ENCODE assay signal across 28 mouse cellular contexts in genomic region chr5:112815051-112815450, GRCm38 (mm10).
DNase-seq lines count a peak whose midpoint lies in the region; ATAC-seq and TF ChIP-seq lines count a peak whose summit lies in the region.
"Had no signal": no experiment of that assay in that cellular context is flagged by ENCODE, and none has a peak within 500 bp of the region (broad histone marks: within the 10 kb centered on the region; RNA-seq: fewer than 3 reads in every experiment).

No protein-coding gene starts in this region.

- intact Hi-C loops in gastrocnemius, adult 2 months (cut with DNase I), result no loop called here

- no peaks in the 10 kb centered on the region for H3K27me3 ChIP-seq in heart, embryonic 15.5 days
- no peaks in the 10 kb centered on the region; the same call in 1 of the 2 replicates for H3K27me3 ChIP-seq in heart, embryonic 11.5 days (ENCODE audit: control insufficient read depth, insufficient read depth, low read length)
- H3K27me3 ChIP-seq in midbrain, embryonic 15.5 days (replicated peaks), result peaks cover 5% of the 10 kb centered on the region; the same call in 1 of the 2 replicates
- no peaks in the 10 kb centered on the region for H3K27me3 ChIP-seq in midbrain, embryonic 10.5 days (ENCODE audit: low read depth, poor library complexity, severe bottlenecking)
- no peaks in the 10 kb centered on the region for H3K27me3 ChIP-seq in cerebellum, adult 2 months (ENCODE audit: control insufficient read depth, insufficient read depth, low read length)
- H3K27me3 ChIP-seq: CH12.LX; limb, embryonic 12.5 days; liver, embryonic 15.5 days; lung, embryonic 15.5 days had no signal

- H3K9ac ChIP-seq in heart, embryonic 15.5 days, result no peak overlapping the region
- H3K9ac ChIP-seq in heart, embryonic 11.5 days (ENCODE audit: low read depth, low read length), result no peak overlapping the region
- H3K9ac ChIP-seq in midbrain, embryonic 15.5 days, result no peak overlapping the region
- H3K9ac ChIP-seq: limb, embryonic 12.5 days; liver, embryonic 15.5 days; lung, embryonic 15.5 days had no signal

- DNase-seq in gastrocnemius, adult 2 months, result peak; percentile 53
- no peak for DNase-seq in gastrocnemius, adult 8-10 months (ENCODE audit: low spot score in 2 of 2)
- no peak for DNase-seq in midbrain, embryonic 10.5 days (ENCODE audit: low spot score)
- peak; percentile 66 for DNase-seq in heart, postnatal 4 days
- no peak for DNase-seq in cerebellum, adult 2 months
- DNase-seq: adrenal gland, adult 2 months; adrenal gland, postnatal 36 days; cerebellum, adult 8-10 months; cerebellum, postnatal 36 days; gastrocnemius, postnatal 36 days; kidney, adult 9 months; kidney, postnatal 10 days; layer of hippocampus, adult 9-11 months; right cerebral cortex, adult 18-20 months; thymus, adult 18-20 months; thymus, postnatal 25 days had no signal

- no peak for TF ChIP-seq POLR2A in cerebellum, adult 2 months (IDR thresholded peaks at IDR 0.05; ENCODE audit: borderline replicate concordance, insufficient read depth, low read length)

- 62% methylated on average over 7 of the region's 7 CpGs for WGBS in heart, embryonic 15.5 days
- 71% methylated on average over 7 of the region's 7 CpGs for WGBS in heart, embryonic 11.5 days (ENCODE audit: insufficient replicate concordance)
- 72% methylated on average over 7 of the region's 7 CpGs for WGBS in midbrain, embryonic 15.5 days
- WGBS in midbrain, embryonic 10.5 days, result 90% methylated on average over 7 of the region's 7 CpGs
- 59% methylated on average over 7 of the region's 7 CpGs for WGBS in cerebellum, adult 2 months

- ATAC-seq in heart, embryonic 15.5 days (replicated peaks; ENCODE audit: insufficient number of reproducible peaks, insufficient read depth, low FRiP score, low read depth), result no peak
- ATAC-seq in heart, embryonic 11.5 days (replicated peaks; ENCODE audit: insufficient number of reproducible peaks, low FRiP score, low TSS enrichment), result no peak
- no peak for ATAC-seq in midbrain, embryonic 15.5 days (replicated peaks)
- ATAC-seq: activated CD4-positive, CD25-positive, alpha-beta regulatory T cell, adult 4 months; forebrain, embryonic 14.5 days; intestine, postnatal 0 days had no signal

- H3K4me3 ChIP-seq in gastrocnemius, adult 2 months, result no peak overlapping the region
- H3K4me3 ChIP-seq in heart, embryonic 15.5 days, result no peak overlapping the region
- no peak overlapping the region for H3K4me3 ChIP-seq in heart, embryonic 11.5 days (ENCODE audit: low read depth, low read length)
- no peak overlapping the region for H3K4me3 ChIP-seq in midbrain, embryonic 15.5 days
- no peak overlapping the region for H3K4me3 ChIP-seq in midbrain, embryonic 10.5 days
- H3K4me3 ChIP-seq in cerebellum, adult 2 months (replicated peaks; ENCODE audit: insufficient read depth, low read depth, low read length), result no peak overlapping the region
- H3K4me3 ChIP-seq: limb, embryonic 12.5 days; liver, embryonic 15.5 days; lung, embryonic 15.5 days had no signal

- H3K9me3 ChIP-seq in heart, embryonic 15.5 days (replicated peaks), result no peaks in the 10 kb centered on the region
- no peaks in the 10 kb centered on the region for H3K9me3 ChIP-seq in heart, embryonic 11.5 days (replicated peaks; ENCODE audit: control insufficient read depth, low read length)
- H3K9me3 ChIP-seq in midbrain, embryonic 15.5 days, result no peaks in the 10 kb centered on the region
- H3K9me3 ChIP-seq in midbrain, embryonic 10.5 days (replicated peaks), result no peaks in the 10 kb centered on the region
- H3K9me3 ChIP-seq: limb, embryonic 12.5 days; liver, embryonic 15.5 days; lung, embryonic 15.5 days had no signal

- no peak overlapping the region for H3K27ac ChIP-seq in gastrocnemius, adult 2 months
- peak overlapping the region; percentile 14 for H3K27ac ChIP-seq in heart, embryonic 15.5 days
- H3K27ac ChIP-seq in heart, embryonic 11.5 days (ENCODE audit: low read depth, low read length), result no peak overlapping the region
- 0 out of 2 replicates have a peak overlapping the region, but pooled peaks have one; percentile 2 for H3K27ac ChIP-seq in midbrain, embryonic 15.5 days
- no peak overlapping the region for H3K27ac ChIP-seq in midbrain, embryonic 10.5 days (replicated peaks)
- no peak overlapping the region for H3K27ac ChIP-seq in cerebellum, adult 2 months (ENCODE audit: insufficient read depth, low read length)
- H3K27ac ChIP-seq: limb, embryonic 12.5 days; liver, embryonic 15.5 days; lung, embryonic 15.5 days; stomach, postnatal 0 days had no signal

- no peak for TF ChIP-seq CTCF in gastrocnemius, adult 2 months (IDR thresholded peaks at IDR 0.05)
- TF ChIP-seq CTCF in cerebellum, adult 2 months (IDR thresholded peaks at IDR 0.05; ENCODE audit: borderline replicate concordance, insufficient read depth, low read depth, low read length), result no peak

- H3K4me2 ChIP-seq in heart, embryonic 15.5 days, result no peak overlapping the region
- H3K4me2 ChIP-seq in heart, embryonic 11.5 days, result no peak overlapping the region
- no peak overlapping the region for H3K4me2 ChIP-seq in midbrain, embryonic 15.5 days
- H3K4me2 ChIP-seq: limb, embryonic 12.5 days; liver, embryonic 15.5 days; lung, embryonic 15.5 days; midbrain, embryonic 11.5 days had no signal

- H3K4me1 ChIP-seq in heart, embryonic 15.5 days (replicated peaks), result 0 out of 2 replicates have a peak, but pooled peaks cover 3% of the 10 kb centered on the region
- H3K4me1 ChIP-seq in heart, embryonic 11.5 days (ENCODE audit: control insufficient read depth, insufficient read depth, low read length), result no peaks in the 10 kb centered on the region
- H3K4me1 ChIP-seq in midbrain, embryonic 15.5 days, result peaks cover 5% of the 10 kb centered on the region; the same call in 1 of the 2 replicates
- no peaks in the 10 kb centered on the region for H3K4me1 ChIP-seq in midbrain, embryonic 10.5 days
- no peaks in the 10 kb centered on the region for H3K4me1 ChIP-seq in cerebellum, adult 2 months (ENCODE audit: control insufficient read depth, insufficient read depth, low read length)
- H3K4me1 ChIP-seq: limb, embryonic 12.5 days; liver, embryonic 15.5 days; lung, embryonic 15.5 days had no signal

- H3K36me3 ChIP-seq in heart, embryonic 15.5 days, result peaks cover 39% of the 10 kb centered on the region; the same call in 1 of the 2 replicates
- peaks cover 8% of the 10 kb centered on the region for H3K36me3 ChIP-seq in heart, embryonic 11.5 days (ENCODE audit: control insufficient read depth, insufficient read depth, low read length)
- H3K36me3 ChIP-seq in midbrain, embryonic 15.5 days (replicated peaks), result no peaks in the 10 kb centered on the region
- H3K36me3 ChIP-seq in midbrain, embryonic 10.5 days, result no peaks in the 10 kb centered on the region
- H3K36me3 ChIP-seq: limb, embryonic 12.5 days; liver, embryonic 15.5 days; lung, embryonic 15.5 days had no signal

Comparison
In these comparisons a context has a peak if more than half of its experiments do, and no peak if none do; other contexts are left out.
1. DNase-seq: peak in gastrocnemius, adult 2 months (single experiment) and heart, postnatal 4 days (single experiment); none in gastrocnemius, adult 8-10 months (0 of 2), midbrain, embryonic 10.5 days (single experiment) and cerebellum, adult 2 months (0 of 2).
2. H3K27ac ChIP-seq: peak in heart, embryonic 15.5 days (single experiment) and midbrain, embryonic 15.5 days (single experiment); none in gastrocnemius, adult 2 months (single experiment), heart, embryonic 11.5 days (single experiment), midbrain, embryonic 10.5 days (single experiment) and cerebellum, adult 2 months (single experiment).